Mouse (Mus musculus): Measurements from ENCODE around the gene Txnrd1.

The Txnrd1 gene

GRCm38 (mm10) chr10:82863827-82864226, 30.1 kb downstream of the Txnrd1 start:
- peak; percentile 14 for DNase-seq (ENCODE audit: low read depth, low spot score)

- DNase-seq (ENCODE audit: low read depth, low spot score), result no peak
Observed at GRCm38 (mm10) chr10:82866356-82866755, 32.6 kb downstream of the Txnrd1 start, which contains the start of gene Eid3. TSS of gene Eid3 (plus strand) at chr10:82866626.

GRCm38 (mm10) chr10:82866832-82867231, 33.1 kb downstream of the Txnrd1 start:
- no peak for DNase-seq (ENCODE audit: low read depth, low spot score)

- DNase-seq (ENCODE audit: low read depth, low spot score), result peak; percentile 33
Observed at GRCm38 (mm10) chr10:82868418-82869086, 34.8 kb downstream of the Txnrd1 start.

GRCm38 (mm10) chr10:82875446-82875845, 41.7 kb downstream of the Txnrd1 start:
- DNase-seq (ENCODE audit: low read depth, low spot score), result no peak

GRCm38 (mm10) chr10:82876076-82876796, 42.5 kb downstream of the Txnrd1 start:
- peak; percentile 51 for DNase-seq (ENCODE audit: low read depth, low spot score)

GRCm38 (mm10) chr10:82887354-82887753, 53.6 kb downstream of the Txnrd1 start:
- DNase-seq (ENCODE audit: low read depth, low spot score), result no peak

- no peak for DNase-seq (ENCODE audit: low read depth, low spot score)
Observed at GRCm38 (mm10) chr10:82888576-82888975, 54.8 kb downstream of the Txnrd1 start.

GRCm38 (mm10) chr10:82889447-82889973, 55.8 kb downstream of the Txnrd1 start:
- DNase-seq (ENCODE audit: low read depth, low spot score), result no peak

- DNase-seq (ENCODE audit: low read depth, low spot score), result no peak
Observed at GRCm38 (mm10) chr10:82890936-82891335, 57.2 kb downstream of the Txnrd1 start.

GRCm38 (mm10) chr10:82891427-82891826, 57.7 kb downstream of the Txnrd1 start:
- no peak for DNase-seq (ENCODE audit: low read depth, low spot score)

GRCm38 (mm10) chr10:82892442-82893055, 58.8 kb downstream of the Txnrd1 start:
- DNase-seq (ENCODE audit: low read depth, low spot score), result no peak

- DNase-seq (ENCODE audit: low read depth, low spot score), result no peak
Observed at GRCm38 (mm10) chr10:82893872-82894650, 60.3 kb downstream of the Txnrd1 start.

GRCm38 (mm10) chr10:82897936-82898335, 64.2 kb downstream of the Txnrd1 start:
- no peak for DNase-seq (ENCODE audit: low read depth, low spot score)

GRCm38 (mm10) chr10:82898893-82899292, 65.1 kb downstream of the Txnrd1 start:
- no peak for DNase-seq (ENCODE audit: low read depth, low spot score)

GRCm38 (mm10) chr10:82899810-82900421, 66.2 kb downstream of the Txnrd1 start:
- peak; percentile 5 for DNase-seq (ENCODE audit: low read depth, low spot score)

- DNase-seq (ENCODE audit: low read depth, low spot score), result no peak
Observed at GRCm38 (mm10) chr10:82900546-82900945, 66.8 kb downstream of the Txnrd1 start.

GRCm38 (mm10) chr10:82901436-82901835, 67.7 kb downstream of the Txnrd1 start:
- DNase-seq (ENCODE audit: low read depth, low spot score), result peak; percentile 81

- no peak for DNase-seq (ENCODE audit: low read depth, low spot score)
Observed at GRCm38 (mm10) chr10:82908526-82908925, 74.8 kb downstream of the Txnrd1 start.

GRCm38 (mm10) chr10:82909382-82909781, 75.6 kb downstream of the Txnrd1 start:
- peak; percentile 86 for DNase-seq (ENCODE audit: low read depth, low spot score)

GRCm38 (mm10) chr10:82910198-82910597, 76.4 kb downstream of the Txnrd1 start:
- peak; percentile 25 for DNase-seq (ENCODE audit: low read depth, low spot score)

All from 3T3-L1 (cell line).